Mouse (Mus musculus) hindbrain, embryonic 12.5 days (tissue): ENCODE measurements around the gene Ctns. TPM values are rescaled to one million over a fixed set of nuclear protein-coding genes. Genes with fewer than 3 reads are reported as not detected.

Experiments
- ATAC-seq: fragments of 200-750 bp; cut with Nextera tagmentation; 2 replicates; pipeline ENCODE4 v1.8.0; 2017; ENCODE audit warnings: moderate TSS enrichment; ENCODE audit not compliant: low FRiP score
- H3K27ac ChIP-seq: fragments of 300-500 bp; sonication (generic); 2 replicates; pipeline ENCODE4 v1.5.1; 2016; ENCODE audit warnings: mild to moderate bottlenecking
- H3K27me3 ChIP-seq: fragments of 300-500 bp; sonication (generic); 2 replicates; pipeline ENCODE4 v1.6.1; 2016; ENCODE audit warnings: mild to moderate bottlenecking
- H3K36me3 ChIP-seq: fragments of 300-500 bp; sonication (generic); 2 replicates; pipeline ENCODE4 v1.6.1; 2016; ENCODE audit warnings: mild to moderate bottlenecking
- H3K4me1 ChIP-seq: fragments of 300-500 bp; sonication (generic); 2 replicates; pipeline ENCODE4 v1.6.1; 2016
- H3K4me2 ChIP-seq: fragments of 300-500 bp; sonication (generic); replicated peaks from 2 replicates; pipeline ENCODE4 v1.6.1; 2016; ENCODE audit warnings: mild to moderate bottlenecking
- H3K4me3 ChIP-seq: fragments of 300-500 bp; sonication (generic); 2 replicates; pipeline ENCODE4 v1.5.1; 2016; ENCODE audit warnings: mild to moderate bottlenecking
- H3K9ac ChIP-seq: fragments of 300-500 bp; sonication (generic); 2 replicates; pipeline ENCODE4 v1.6.1; 2016; ENCODE audit warnings: mild to moderate bottlenecking, moderate library complexity
- H3K9me3 ChIP-seq: fragments of 300-500 bp; sonication (generic); replicated peaks from 2 replicates; pipeline ENCODE4 v1.6.1; 2016; ENCODE audit warnings: mild to moderate bottlenecking
- WGBS: fragments of 180-500 bp; shearing (Covaris S2); methylation state at CpG from one replicate; pipeline ENCODE4 v1.1.7; 2016; 5-methylcytosine and 5-hydroxymethylcytosine counted together
- polyA plus RNA-seq: library from polyadenylated mRNA; unstranded; fragments of >200 nt; fragmentation: Nextera tagmentation; extraction: Ambion mirVana; gene quantifications from 2 replicates; pipeline ENCODE4 v1.2.1, GENCODE M21; 2016

Ctns gene
- polyA plus RNA-seq, 1 experiment from 2014 or later = 25.5 TPM

GRCm38 (mm10) chr11:73219671-73220070 is 20.8 kb upstream of the Ctns start:
- no peaks in the 10 kb centered on the region; the same call in 1 of the 2 replicates for H3K27me3 ChIP-seq
- WGBS = 62% methylated on average over 2 of the region's 2 CpGs

GRCm38 (mm10) chr11:73213956-73214355 is 15.1 kb upstream of the Ctns start:
- H3K4me2 ChIP-seq = no peak overlapping the region
- no peak overlapping the region for H3K9ac ChIP-seq
- no peaks in the 10 kb centered on the region for H3K36me3 ChIP-seq
- no peak for ATAC-seq
- no peaks in the 10 kb centered on the region for H3K27me3 ChIP-seq
- no peak overlapping the region for H3K4me3 ChIP-seq
- no peaks in the 10 kb centered on the region for H3K9me3 ChIP-seq
- WGBS = 84% methylated on average over 3 of the region's 3 CpGs
- H3K4me1 ChIP-seq = no peaks in the 10 kb centered on the region
- H3K27ac ChIP-seq = no peak overlapping the region

More at GRCm38 (mm10) chr11:73219671-73220070, 20.8 kb upstream of the Ctns start:
- H3K4me3 ChIP-seq = no peak overlapping the region
- no peak for ATAC-seq
- no peaks in the 10 kb centered on the region for H3K36me3 ChIP-seq
- H3K9ac ChIP-seq = no peak overlapping the region
- H3K27ac ChIP-seq = no peak overlapping the region
- H3K4me1 ChIP-seq = no peaks in the 10 kb centered on the region
- H3K9me3 ChIP-seq = no peaks in the 10 kb centered on the region
- H3K4me2 ChIP-seq = no peak overlapping the region

- WGBS = 74% methylated on average over 2 of the region's 2 CpGs
Observed at GRCm38 (mm10) chr11:73207621-73208020, 8.8 kb upstream of the Ctns start.

GRCm38 (mm10) chr11:73205194-73205593 is 6.4 kb upstream of the Ctns start:
- ATAC-seq = no peak
- WGBS = 76% methylated on average over 7 of the region's 7 CpGs
- no peak overlapping the region for H3K27ac ChIP-seq
- no peak overlapping the region for H3K9ac ChIP-seq
- no peaks in the 10 kb centered on the region for H3K36me3 ChIP-seq
- H3K4me2 ChIP-seq = no peak overlapping the region
- H3K27me3 ChIP-seq = no peaks in the 10 kb centered on the region
- H3K4me1 ChIP-seq = no peaks in the 10 kb centered on the region
- H3K9me3 ChIP-seq = no peaks in the 10 kb centered on the region
- no peak overlapping the region for H3K4me3 ChIP-seq

More at GRCm38 (mm10) chr11:73207621-73208020, 8.8 kb upstream of the Ctns start:
- Histone ChIP-seq H3K27me3 (no peaks in the 10 kb centered on the region), H3K4me1 (no peaks in the 10 kb centered on the region), H3K9me3 (no peaks in the 10 kb centered on the region), H3K36me3 (no peaks in the 10 kb centered on the region), H3K27ac (no peak overlapping the region), H3K4me2 (no peak overlapping the region), H3K9ac (no peak overlapping the region), H3K4me3 (no peak overlapping the region)
- no peak for ATAC-seq

- Histone ChIP-seq H3K27me3 (no peaks in the 10 kb centered on the region), H3K9me3 (no peaks in the 10 kb centered on the region), H3K9ac (no peak overlapping the region), H3K4me2 (no peak overlapping the region), H3K27ac (no peak overlapping the region), H3K4me3 (no peak overlapping the region), H3K4me1 (peaks cover 6% of the 10 kb centered on the region), H3K36me3 (no peaks in the 10 kb centered on the region)
- ATAC-seq = no peak
- WGBS = 82% methylated on average over 8 of the region's 8 CpGs
Observed at GRCm38 (mm10) chr11:73203895-73204294, 5.1 kb upstream of the Ctns start.

- no peaks in the 10 kb centered on the region for H3K9me3 ChIP-seq
- no peak overlapping the region for H3K27ac ChIP-seq
- H3K4me1 ChIP-seq = peaks cover 15% of the 10 kb centered on the region
- ATAC-seq = no peak
- no peak overlapping the region for H3K4me2 ChIP-seq
- no peaks in the 10 kb centered on the region; the same call in 1 of the 2 replicates for H3K36me3 ChIP-seq
- 35% methylated on average over 4 of the region's 4 CpGs for WGBS
- no peaks in the 10 kb centered on the region for H3K27me3 ChIP-seq
- H3K4me3 ChIP-seq = no peak overlapping the region
- no peak overlapping the region for H3K9ac ChIP-seq
Observed at GRCm38 (mm10) chr11:73201597-73201996, 2.8 kb upstream of the Ctns start.

GRCm38 (mm10) chr11:73201021-73201420 is 2.2 kb upstream of the Ctns start:
- no peak overlapping the region for H3K27ac ChIP-seq
- H3K4me2 ChIP-seq = no peak overlapping the region
- peaks cover 15% of the 10 kb centered on the region for H3K4me1 ChIP-seq
- no peak for ATAC-seq
- 73% methylated on average over 2 of the region's 2 CpGs for WGBS
- H3K4me3 ChIP-seq = no peak overlapping the region
- H3K27me3 ChIP-seq = no peaks in the 10 kb centered on the region
- no peaks in the 10 kb centered on the region for H3K9me3 ChIP-seq
- H3K36me3 ChIP-seq = no peaks in the 10 kb centered on the region; the same call in 1 of the 2 replicates
- H3K9ac ChIP-seq = no peak overlapping the region

- H3K4me2 ChIP-seq = peak overlapping the region; percentile 87
- peak overlapping the region; percentile 69 for H3K9ac ChIP-seq
- H3K27ac ChIP-seq = no peak overlapping the region
- peaks cover 5% of the 10 kb centered on the region; the same call in 1 of the 2 replicates for H3K36me3 ChIP-seq
- no peaks in the 10 kb centered on the region for H3K27me3 ChIP-seq
- H3K4me3 ChIP-seq = peak overlapping the region; percentile 59
- no peak for ATAC-seq
- 2% methylated on average over 12 of the region's 12 CpGs for WGBS
- H3K9me3 ChIP-seq = no peaks in the 10 kb centered on the region
- peaks cover 15% of the 10 kb centered on the region for H3K4me1 ChIP-seq
Observed at GRCm38 (mm10) chr11:73199879-73200278, 1.0 kb upstream of the Ctns start.

GRCm38 (mm10) chr11:73199230-73199712 is 429 bp upstream of the Ctns start, which contains the start of gene Shpk:
Shpk (plus strand) TSS chr11:73199460.
- Histone ChIP-seq H3K4me1 (peaks cover 15% of the 10 kb centered on the region), H3K4me2 (peak within 1 kb of the TSS; percentile 87), H3K27ac (no peak within 1 kb of the TSS), H3K27me3 (no peaks in the 10 kb centered on the region), H3K9me3 (no peaks in the 10 kb centered on the region), H3K9ac (peak within 1 kb of the TSS; percentile 69), H3K36me3 (peaks cover 5% of the 10 kb centered on the region; the same call in 1 of the 2 replicates), H3K4me3 (peak within 1 kb of the TSS; percentile 59)
- under 1% methylated on average over 32 of the region's 32 CpGs for WGBS
- peak; percentile 98 for ATAC-seq

GRCm38 (mm10) chr11:73198190-73198589 is 652 bp downstream of the Ctns start:
- Histone ChIP-seq H3K27ac (no peak overlapping the region), H3K27me3 (no peaks in the 10 kb centered on the region), H3K9ac (peak overlapping the region; percentile 69), H3K4me2 (peak overlapping the region; percentile 87), H3K9me3 (no peaks in the 10 kb centered on the region), H3K4me3 (peak overlapping the region; percentile 59), H3K4me1 (peaks cover 15% of the 10 kb centered on the region), H3K36me3 (peaks cover 5% of the 10 kb centered on the region; the same call in 1 of the 2 replicates)
- 18% methylated on average over 1 of the region's 1 CpGs for WGBS
- ATAC-seq = no peak

- Histone ChIP-seq H3K4me3 (no peak overlapping the region), H3K36me3 (peaks cover 36% of the 10 kb centered on the region), H3K4me1 (peaks cover 9% of the 10 kb centered on the region), H3K27ac (no peak overlapping the region), H3K27me3 (no peaks in the 10 kb centered on the region), H3K9me3 (no peaks in the 10 kb centered on the region), H3K4me2 (no peak overlapping the region), H3K9ac (no peak overlapping the region)
- ATAC-seq = no peak
- WGBS = 77% methylated on average over 2 of the region's 2 CpGs
Observed at GRCm38 (mm10) chr11:73194444-73194843, 4.4 kb downstream of the Ctns start.

- no peaks in the 10 kb centered on the region for H3K27me3 ChIP-seq
- H3K4me3 ChIP-seq = no peak overlapping the region
- no peak overlapping the region for H3K9ac ChIP-seq
- no peak overlapping the region for H3K27ac ChIP-seq
- no peak for ATAC-seq
- H3K9me3 ChIP-seq = no peaks in the 10 kb centered on the region
- peaks cover 48% of the 10 kb centered on the region for H3K36me3 ChIP-seq
- H3K4me2 ChIP-seq = no peak overlapping the region
- H3K4me1 ChIP-seq = peaks cover 7% of the 10 kb centered on the region
- 82% methylated on average over 6 of the region's 6 CpGs for WGBS
Observed at GRCm38 (mm10) chr11:73193047-73193446, 5.8 kb downstream of the Ctns start.

- Histone ChIP-seq H3K9ac (no peak overlapping the region), H3K27me3 (no peaks in the 10 kb centered on the region), H3K27ac (no peak overlapping the region), H3K4me2 (no peak overlapping the region), H3K4me3 (no peak overlapping the region), H3K9me3 (no peaks in the 10 kb centered on the region), H3K36me3 (peaks cover 80% of the 10 kb centered on the region), H3K4me1 (no peaks in the 10 kb centered on the region)
- no peak for ATAC-seq
- 90% methylated on average over 6 of the region's 6 CpGs for WGBS
Observed at GRCm38 (mm10) chr11:73187231-73187630, 11.6 kb downstream of the Ctns start.
